Mouse (Mus musculus): ENCODE results near the gene Gm17268. TPM values are rescaled to one million over a fixed set of nuclear protein-coding genes. Genes with fewer than 3 reads are reported as not detected.

Gene Gm17268
- total RNA-seq, 1 experiment from 2014 or later: not detected

- ATAC-seq (ENCODE audit: extremely low read depth, insufficient number of reproducible peaks, low FRiP score, poor library complexity, severe bottlenecking): no peak
These were observed 41.3 kb downstream of the Gm17268 start for GRCm38 (mm10) chr11:81997085-81997484.

- peak; percentile 59; the same call in 1 of the 2 replicates for ATAC-seq (ENCODE audit: extremely low read depth, insufficient number of reproducible peaks, low FRiP score, poor library complexity, severe bottlenecking)
These were observed 42.1 kb downstream of the Gm17268 start for GRCm38 (mm10) chr11:81996172-81996841.

DNA sequence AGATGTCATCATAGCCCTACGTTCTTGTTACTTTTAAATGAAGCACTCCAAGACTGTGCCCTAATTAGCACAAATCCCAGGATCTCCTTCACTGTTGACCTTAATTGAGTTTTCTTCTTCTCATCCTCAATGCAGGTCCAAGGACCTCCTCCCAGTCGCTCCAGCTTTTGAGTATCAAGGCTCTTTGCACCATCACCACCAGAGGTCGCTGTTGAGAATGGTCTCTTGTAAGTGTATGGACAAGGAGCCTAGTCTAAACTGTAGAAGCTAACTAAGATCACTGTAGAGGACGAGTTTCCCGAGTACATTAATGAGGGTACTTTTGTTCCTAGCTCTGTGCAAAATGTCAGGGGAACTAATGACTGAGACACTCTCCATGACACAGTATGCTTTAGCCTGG is 55.2 kb downstream of the Gm17268 start:
- ATAC-seq (ENCODE audit: extremely low read depth, insufficient number of reproducible peaks, low FRiP score, poor library complexity, severe bottlenecking): no peak

GRCm38 (mm10) chr11:81982191-81982590 is 56.2 kb downstream of the Gm17268 start:
- no peak for ATAC-seq (ENCODE audit: extremely low read depth, insufficient number of reproducible peaks, low FRiP score, poor library complexity, severe bottlenecking)

Other genes starting within 250 kb of the Gm17268 start
- not detected in 2 replicates for gene 5530401A14Rik, start 177.9 kb downstream of the Gm17268 start, total RNA-seq (2017)
- gene Asic2, start 70.1 kb downstream of the Gm17268 start, total RNA-seq (2017): not detected in 2 replicates
- gene Ccl2, start 3.0 kb downstream of the Gm17268 start, total RNA-seq (2017): 0.58 TPM in 1 of 2 replicates, not detected in the other
- not detected in 2 replicates for gene Ccl7, start 7.2 kb upstream of the Gm17268 start, total RNA-seq (2017)
- not detected in 2 replicates for gene Ccl11, start 19.3 kb upstream of the Gm17268 start, total RNA-seq (2017)
- not detected in 2 replicates for gene Ccl12, start 63.3 kb upstream of the Gm17268 start, total RNA-seq (2017)
- gene Ccl8, start 76.6 kb upstream of the Gm17268 start, total RNA-seq (2017): not detected in 2 replicates